Mouse (Mus musculus): ENCODE data around the gene Gm39566. TPM values are rescaled to one million over a fixed set of nuclear protein-coding genes. Genes with fewer than 3 reads are reported as not detected.
"Not testable (repeated sequence)": the region's sequence is repeated elsewhere in the genome, so short reads cannot be mapped to it uniquely, and the experiment has no call there.

The Gm39566 gene
- not detected in 2 replicates for polyA plus RNA-seq (2014; fragmentation: Nextera tagmentation; extraction: Ambion mirVana)

DNA sequence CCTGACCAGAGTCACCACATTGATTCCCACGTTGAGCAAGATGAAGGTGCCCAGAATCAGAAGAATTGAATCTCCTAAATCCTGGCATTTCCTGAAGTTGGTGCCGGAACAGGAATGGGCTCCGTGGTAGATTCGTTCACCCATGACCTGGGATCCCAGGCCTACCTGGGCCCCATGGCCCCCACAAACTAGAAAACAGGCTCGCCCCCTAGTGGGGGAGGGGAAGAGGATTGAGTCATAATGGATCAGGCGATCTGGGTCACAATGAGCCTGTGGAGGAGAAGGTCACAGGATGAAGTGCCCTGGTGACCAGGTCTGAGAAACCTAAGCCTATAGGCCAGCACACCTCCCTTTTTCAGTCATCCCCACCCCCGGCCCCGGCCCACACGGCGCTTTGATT lies at the start of gene Gm39566:
TSS of gene Gm39566 (minus strand) at position 144 of the 400 bp plus-strand sequence.
- Histone ChIP-seq H3K36me3 (ENCODE audit: control insufficient read depth, insufficient read depth, low read length) (no peaks in the 10 kb centered on the region), H3K4me2 (replicated peaks; ENCODE audit: low read depth, low read length) (no peak within 1 kb of the TSS), H3K27me3 (ENCODE audit: control insufficient read depth, insufficient read depth, low read length) (no peaks in the 10 kb centered on the region), H3K4me1 (ENCODE audit: control insufficient read depth, insufficient read depth, low read length) (no peaks in the 10 kb centered on the region), H3K9me3 (ENCODE audit: control insufficient read depth, low read length) (0 out of 2 replicates have a peak, but pooled peaks cover 3% of the 10 kb centered on the region), H3K9ac (ENCODE audit: low read depth, low read length) (no peak within 1 kb of the TSS), H3K4me3 (ENCODE audit: low read length) (no peak within 1 kb of the TSS), H3K27ac (ENCODE audit: low read depth, low read length) (no peak within 1 kb of the TSS)
- WGBS = 51% methylated on average over 10 of the region's 10 CpGs
- ATAC-seq (ENCODE audit: low FRiP score, low TSS enrichment) = no peak

DNA sequence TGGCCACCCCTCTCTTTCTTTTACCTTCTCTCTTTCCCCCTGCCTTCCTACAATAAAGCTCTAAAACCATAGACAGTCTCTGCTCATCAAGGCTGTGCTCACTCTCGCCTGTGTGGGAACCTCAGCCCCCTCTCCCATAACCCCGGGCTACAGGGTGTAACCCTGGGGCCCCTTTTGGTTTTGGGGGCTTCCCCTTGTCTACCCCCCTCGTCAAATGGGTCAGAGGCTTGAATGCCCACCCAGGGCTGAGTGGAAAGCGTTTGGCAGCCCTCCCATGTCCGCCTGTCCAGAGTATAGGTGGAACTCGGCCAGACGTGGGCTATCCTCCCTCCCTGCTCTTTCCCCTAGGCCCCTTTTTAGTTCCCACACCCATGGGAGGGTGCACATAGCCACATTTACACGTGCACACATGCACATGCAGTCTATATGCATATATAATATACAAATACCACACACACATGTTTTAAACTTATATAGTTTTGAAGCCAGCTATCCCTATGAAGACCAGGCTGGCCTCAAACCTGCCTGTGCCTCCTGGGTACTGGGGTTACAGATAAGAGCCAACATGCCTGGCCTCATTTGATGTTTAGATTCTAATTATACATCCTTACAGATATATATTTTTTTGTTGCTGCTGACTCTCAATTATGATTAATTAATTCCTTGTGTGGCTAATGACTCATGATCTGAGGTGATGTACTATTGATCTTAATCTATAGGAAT lies 49.2 kb upstream of the Gm39566 start:
- H3K4me3 ChIP-seq (ENCODE audit: low read length) = no peak overlapping the region
- H3K9me3 ChIP-seq (ENCODE audit: control insufficient read depth, low read length) = no peaks in the 10 kb centered on the region
- no peak for ATAC-seq (ENCODE audit: low FRiP score, low TSS enrichment)
- H3K36me3 ChIP-seq (ENCODE audit: control insufficient read depth, insufficient read depth, low read length) = no peaks in the 10 kb centered on the region
- no peaks in the 10 kb centered on the region for H3K27me3 ChIP-seq (ENCODE audit: control insufficient read depth, insufficient read depth, low read length)
- no peak overlapping the region for H3K4me2 ChIP-seq (replicated peaks; ENCODE audit: low read depth, low read length)
- 44% methylated on average over 8 of the region's 8 CpGs for WGBS
- H3K9ac ChIP-seq (ENCODE audit: low read depth, low read length) = no peak overlapping the region
- no peak overlapping the region for H3K27ac ChIP-seq (ENCODE audit: low read depth, low read length)
- H3K4me1 ChIP-seq (ENCODE audit: control insufficient read depth, insufficient read depth, low read length) = no peaks in the 10 kb centered on the region

DNA sequence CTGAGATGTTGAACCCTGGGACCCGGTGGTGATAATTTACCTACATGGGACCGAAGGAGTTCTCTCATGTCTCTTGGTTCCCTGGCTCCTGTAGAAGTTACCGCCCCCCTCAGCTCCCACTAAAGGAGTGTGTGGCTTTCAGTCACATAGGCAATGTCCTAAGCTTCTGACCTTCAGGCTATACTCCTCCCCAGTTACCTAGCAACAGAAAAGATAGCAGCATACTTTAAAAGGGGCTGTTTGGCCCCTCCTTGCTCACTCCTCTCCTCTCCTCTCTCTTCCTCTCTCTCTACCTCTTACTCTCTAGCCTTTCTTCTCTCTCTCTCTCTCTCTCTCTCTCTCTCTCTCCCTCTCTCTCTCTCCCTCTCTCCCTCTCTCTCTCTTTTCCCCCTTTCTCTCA lies 48.6 kb upstream of the Gm39566 start:
- WGBS = 55% methylated on average over 3 of the region's 3 CpGs
- H3K27ac ChIP-seq (ENCODE audit: low read depth, low read length); ATAC-seq (ENCODE audit: low FRiP score, low TSS enrichment); H3K9ac ChIP-seq (ENCODE audit: low read depth, low read length); H3K4me3 ChIP-seq (ENCODE audit: low read length); H3K36me3 ChIP-seq (ENCODE audit: control insufficient read depth, insufficient read depth, low read length); H3K27me3 ChIP-seq (ENCODE audit: control insufficient read depth, insufficient read depth, low read length); H3K9me3 ChIP-seq (ENCODE audit: control insufficient read depth, low read length); H3K4me1 ChIP-seq (ENCODE audit: control insufficient read depth, insufficient read depth, low read length); H3K4me2 ChIP-seq (replicated peaks; ENCODE audit: low read depth, low read length): not testable (repeated sequence)

DNA sequence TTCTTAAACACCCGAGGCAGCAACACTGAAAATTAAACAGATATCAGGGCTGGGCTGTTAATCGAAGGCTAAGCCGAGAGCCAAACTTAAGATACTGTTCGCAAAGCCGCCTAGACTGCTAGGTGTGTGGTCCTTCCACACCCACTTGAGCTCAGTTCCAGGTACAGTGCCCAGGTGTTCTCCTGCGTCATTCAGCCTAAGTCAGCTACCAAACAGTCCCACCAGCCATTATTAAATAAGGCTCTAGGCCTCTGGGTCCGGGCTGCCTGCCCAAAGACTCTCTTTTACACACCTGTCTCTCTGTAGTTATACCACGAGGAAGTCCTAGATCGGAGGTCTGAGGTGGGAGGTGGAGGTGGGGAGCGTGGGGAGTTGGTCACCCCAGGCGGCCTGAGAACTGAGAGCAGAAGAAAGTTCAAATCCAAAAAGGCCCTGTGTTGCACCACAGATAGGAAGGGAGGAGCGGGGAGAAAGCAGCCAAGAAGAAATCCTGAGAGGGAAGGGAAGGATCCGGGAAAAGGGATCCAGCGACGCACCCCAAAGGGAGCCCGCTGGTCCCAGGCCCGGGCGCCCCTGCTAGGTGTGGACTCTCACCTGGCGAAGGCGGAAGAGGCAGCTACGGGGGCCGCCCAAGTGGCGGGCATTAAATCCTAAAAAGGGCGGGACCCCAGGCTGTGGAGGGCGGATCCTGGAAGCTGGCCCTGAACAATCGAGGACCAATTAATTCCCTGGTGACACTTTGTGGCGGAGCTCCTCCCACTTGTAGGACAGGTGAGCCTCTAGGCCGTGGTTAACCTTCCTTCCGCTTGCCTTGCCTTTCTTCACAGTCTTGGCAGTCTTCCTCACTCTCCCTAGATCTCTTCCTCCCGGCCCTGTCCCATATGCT lies 43.3 kb upstream of the Gm39566 start, which contains the start of gene Tnk1:
TSS of gene Tnk1 (minus strand) at position 618 of the 886 bp plus-strand sequence.
- H3K9ac ChIP-seq (ENCODE audit: low read depth, low read length) = peak within 1 kb of the TSS; percentile 50; the same call in 1 of the 2 replicates
- peak within 1 kb of the TSS; percentile 20 for H3K4me3 ChIP-seq (ENCODE audit: low read length)
- peaks cover 9% of the 10 kb centered on the region for H3K27me3 ChIP-seq (ENCODE audit: control insufficient read depth, insufficient read depth, low read length)
- no peak within 1 kb of the TSS for H3K27ac ChIP-seq (ENCODE audit: low read depth, low read length)
- 18% methylated on average over 30 of the region's 30 CpGs for WGBS
- H3K4me2 ChIP-seq (replicated peaks; ENCODE audit: low read depth, low read length) = peak within 1 kb of the TSS; percentile 29
- H3K9me3 ChIP-seq (ENCODE audit: control insufficient read depth, low read length) = no peaks in the 10 kb centered on the region
- peaks cover 4% of the 10 kb centered on the region; the same call in 1 of the 2 replicates for H3K4me1 ChIP-seq (ENCODE audit: control insufficient read depth, insufficient read depth, low read length)
- no peaks in the 10 kb centered on the region for H3K36me3 ChIP-seq (ENCODE audit: control insufficient read depth, insufficient read depth, low read length)
- peak; percentile 36; the same call in 1 of the 2 replicates for ATAC-seq (ENCODE audit: low FRiP score, low TSS enrichment)

DNA sequence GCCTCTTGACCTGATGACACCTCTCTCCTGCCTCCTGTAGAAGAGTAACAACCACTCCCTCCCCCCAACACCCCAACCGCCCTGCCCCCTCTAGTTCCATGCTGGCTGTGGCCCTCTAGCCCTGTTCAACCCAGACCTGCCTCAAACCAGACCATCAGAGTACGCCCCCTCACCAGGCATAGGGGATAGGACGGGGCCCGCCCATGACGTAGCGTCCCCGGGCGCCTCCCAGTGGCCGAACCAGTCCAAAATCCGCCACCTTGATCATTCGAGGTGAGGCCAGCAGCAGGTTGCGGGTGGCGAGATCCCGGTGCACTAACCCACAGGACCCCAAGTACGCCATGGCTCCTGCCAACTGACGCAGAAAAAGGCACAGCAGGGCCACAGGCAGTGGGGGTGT lies 40.2 kb upstream of the Gm39566 start:
- Histone ChIP-seq H3K9me3 (ENCODE audit: control insufficient read depth, low read length) (no peaks in the 10 kb centered on the region), H3K4me2 (replicated peaks; ENCODE audit: low read depth, low read length) (no peak overlapping the region), H3K36me3 (ENCODE audit: control insufficient read depth, insufficient read depth, low read length) (peaks cover 20% of the 10 kb centered on the region), H3K9ac (ENCODE audit: low read depth, low read length) (peak overlapping the region; percentile 12; the same call in 1 of the 2 replicates), H3K4me3 (ENCODE audit: low read length) (no peak overlapping the region; the same call in 1 of the 2 replicates), H3K27me3 (ENCODE audit: control insufficient read depth, insufficient read depth, low read length) (peaks cover 9% of the 10 kb centered on the region), H3K27ac (ENCODE audit: low read depth, low read length) (no peak overlapping the region), H3K4me1 (ENCODE audit: control insufficient read depth, insufficient read depth, low read length) (peaks cover 4% of the 10 kb centered on the region; the same call in 1 of the 2 replicates)
- WGBS = 24% methylated on average over 16 of the region's 16 CpGs
- peak; percentile 66 for ATAC-seq (ENCODE audit: low FRiP score, low TSS enrichment)

DNA sequence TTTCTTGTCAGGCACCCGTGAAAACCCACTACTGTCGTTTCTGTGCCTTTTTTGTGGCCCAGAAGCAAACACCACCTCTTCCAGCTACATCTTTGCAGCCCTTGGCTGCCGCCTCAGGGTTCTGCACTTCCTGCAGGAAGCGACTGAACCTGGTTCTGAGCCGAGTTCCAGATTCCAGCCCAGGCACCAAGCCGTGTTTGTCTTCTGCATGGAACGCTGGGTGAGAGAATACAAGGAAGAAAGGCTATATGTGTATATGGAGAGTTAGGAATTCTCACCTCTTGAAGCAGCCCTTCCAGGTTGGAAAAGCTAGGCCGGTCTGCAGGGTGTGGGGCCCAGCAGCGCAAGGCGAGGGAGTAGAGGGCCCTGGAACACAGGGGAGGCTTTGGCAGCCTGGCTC lies 39.6 kb upstream of the Gm39566 start:
- ATAC-seq (ENCODE audit: low FRiP score, low TSS enrichment) = no peak
- Histone ChIP-seq H3K27me3 (ENCODE audit: control insufficient read depth, insufficient read depth, low read length) (peaks cover 9% of the 10 kb centered on the region), H3K4me1 (ENCODE audit: control insufficient read depth, insufficient read depth, low read length) (peaks cover 4% of the 10 kb centered on the region; the same call in 1 of the 2 replicates), H3K27ac (ENCODE audit: low read depth, low read length) (no peak overlapping the region), H3K4me2 (replicated peaks; ENCODE audit: low read depth, low read length) (no peak overlapping the region), H3K4me3 (ENCODE audit: low read length) (no peak overlapping the region), H3K9ac (ENCODE audit: low read depth, low read length) (no peak overlapping the region), H3K9me3 (ENCODE audit: control insufficient read depth, low read length) (no peaks in the 10 kb centered on the region), H3K36me3 (ENCODE audit: control insufficient read depth, insufficient read depth, low read length) (peaks cover 27% of the 10 kb centered on the region)
- WGBS = 87% methylated on average over 10 of the region's 10 CpGs

DNA sequence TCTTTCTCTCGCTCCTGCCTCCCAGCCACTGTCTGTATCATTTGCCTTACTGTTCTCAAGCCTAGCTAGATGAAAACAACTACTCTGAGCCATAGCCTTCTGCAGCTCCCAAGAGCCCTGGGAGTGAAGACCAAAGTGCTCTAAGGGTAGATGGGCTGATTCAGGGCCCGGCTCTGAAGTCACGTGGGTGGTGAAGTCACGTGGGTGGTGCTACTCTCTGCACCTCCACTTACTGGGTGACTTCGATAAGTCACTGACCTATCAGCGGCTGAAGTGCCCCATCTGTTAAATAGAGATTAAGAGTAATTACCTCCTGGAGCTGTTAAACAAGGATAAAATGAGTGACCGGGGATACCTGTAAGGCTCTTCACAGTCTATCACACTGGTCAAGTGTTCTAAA lies 38.9 kb upstream of the Gm39566 start:
- Histone ChIP-seq H3K4me2 (replicated peaks; ENCODE audit: low read depth, low read length) (no peak overlapping the region), H3K27me3 (ENCODE audit: control insufficient read depth, insufficient read depth, low read length) (peaks cover 9% of the 10 kb centered on the region), H3K4me1 (ENCODE audit: control insufficient read depth, insufficient read depth, low read length) (peaks cover 4% of the 10 kb centered on the region; the same call in 1 of the 2 replicates), H3K36me3 (ENCODE audit: control insufficient read depth, insufficient read depth, low read length) (peaks cover 33% of the 10 kb centered on the region), H3K9ac (ENCODE audit: low read depth, low read length) (no peak overlapping the region), H3K4me3 (ENCODE audit: low read length) (no peak overlapping the region), H3K9me3 (ENCODE audit: control insufficient read depth, low read length) (no peaks in the 10 kb centered on the region), H3K27ac (ENCODE audit: low read depth, low read length) (no peak overlapping the region)
- whole genome bisulfite sequencing = 63% methylated on average over 7 of the region's 7 CpGs
- ATAC-seq (ENCODE audit: low FRiP score, low TSS enrichment) = no peak

DNA sequence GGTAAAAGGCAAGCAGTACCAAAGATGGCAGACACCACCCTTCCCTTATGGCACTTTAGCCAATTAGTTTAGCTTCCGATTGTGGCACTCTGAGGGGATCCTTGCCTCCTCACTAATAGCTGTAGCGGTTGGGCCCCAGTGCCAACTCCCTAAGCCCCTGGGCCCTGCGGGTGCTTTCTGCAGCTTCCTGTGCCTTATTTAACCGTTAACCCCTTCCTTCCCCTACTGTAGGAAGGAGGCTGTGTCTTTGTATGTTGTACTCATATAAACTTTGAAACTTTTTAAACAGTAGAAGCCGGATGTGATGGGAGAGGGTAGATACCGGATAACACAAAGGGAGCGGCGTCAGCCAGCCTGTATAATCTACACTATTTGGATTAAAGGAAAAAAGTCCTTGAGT lies 35.7 kb upstream of the Gm39566 start:
- Histone ChIP-seq H3K9ac (ENCODE audit: low read depth, low read length) (no peak overlapping the region), H3K27ac (ENCODE audit: low read depth, low read length) (no peak overlapping the region), H3K4me3 (ENCODE audit: low read length) (no peak overlapping the region), H3K4me1 (ENCODE audit: control insufficient read depth, insufficient read depth, low read length) (peaks cover 12% of the 10 kb centered on the region), H3K4me2 (replicated peaks; ENCODE audit: low read depth, low read length) (no peak overlapping the region), H3K36me3 (ENCODE audit: control insufficient read depth, insufficient read depth, low read length) (peaks cover 43% of the 10 kb centered on the region), H3K27me3 (ENCODE audit: control insufficient read depth, insufficient read depth, low read length) (no peaks in the 10 kb centered on the region), H3K9me3 (ENCODE audit: control insufficient read depth, low read length) (no peaks in the 10 kb centered on the region)
- no peak for ATAC-seq (ENCODE audit: low FRiP score, low TSS enrichment)
- 73% methylated on average over 8 of the region's 8 CpGs for WGBS

Data from kidney, embryonic 14.5 days (tissue).